12 mouse cellular contexts compared by ENCODE assay signal in genomic region chr4:125020780-125021538, GRCm38 (mm10). TPM values are rescaled to one million over a fixed set of nuclear protein-coding genes. Genes with fewer than 3 reads are reported as not detected.
DNase-seq lines count a peak whose midpoint lies in the region; ATAC-seq and TF ChIP-seq lines count a peak whose summit lies in the region.
"Had no signal": no experiment of that assay in that cellular context is flagged by ENCODE, and none has a peak within 500 bp of the region (broad histone marks: within the 10 kb centered on the region; RNA-seq: fewer than 3 reads in every experiment).

No protein-coding gene starts in this region.

- intact Hi-C loops in left cerebral cortex, postnatal 4 days (cut with DNase I), result no loop called here

- no peak overlapping the region for H3K27ac ChIP-seq in forebrain, embryonic 11.5 days (ENCODE audit: low read depth, low read length)
- H3K27ac ChIP-seq in forebrain, embryonic 13.5 days, result no peak overlapping the region
- H3K27ac ChIP-seq: liver, embryonic 12.5 days had no signal

- H3K4me1 ChIP-seq in forebrain, embryonic 11.5 days (replicated peaks; ENCODE audit: control insufficient read depth, insufficient read depth, low read length), result no peaks in the 10 kb centered on the region
- H3K4me1 ChIP-seq in forebrain, embryonic 13.5 days, result no peaks in the 10 kb centered on the region
- peaks cover 5% of the 10 kb centered on the region; the same call in 1 of the 2 replicates for H3K4me1 ChIP-seq in lung, adult 2 months (ENCODE audit: control insufficient read depth, insufficient read depth, low read length)
- H3K4me1 ChIP-seq: liver, embryonic 12.5 days had no signal

- TF ChIP-seq CTCF in lung, adult 2 months (IDR thresholded peaks at IDR 0.05; ENCODE audit: insufficient read depth, low read length), result peak; percentile 24; the same call in 1 of the 2 replicates

- no peaks in the 10 kb centered on the region for H3K36me3 ChIP-seq in forebrain, embryonic 11.5 days (ENCODE audit: control insufficient read depth, insufficient read depth, low read length)
- no peaks in the 10 kb centered on the region for H3K36me3 ChIP-seq in forebrain, embryonic 13.5 days (ENCODE audit: poor library complexity, severe bottlenecking)
- H3K36me3 ChIP-seq: liver, embryonic 12.5 days had no signal

- WGBS in forebrain, embryonic 11.5 days, result 33% methylated on average over 11 of the region's 11 CpGs
- WGBS in forebrain, embryonic 13.5 days, result 33% methylated on average over 11 of the region's 11 CpGs
- 28% methylated on average over 11 of the region's 11 CpGs for WGBS in lung, adult 2 months

- H3K9me3 ChIP-seq in forebrain, embryonic 11.5 days (ENCODE audit: control insufficient read depth, low read length), result no peaks in the 10 kb centered on the region
- H3K9me3 ChIP-seq in forebrain, embryonic 13.5 days (replicated peaks), result no peaks in the 10 kb centered on the region
- H3K9me3 ChIP-seq: liver, embryonic 12.5 days had no signal

- H3K4me3 ChIP-seq in forebrain, embryonic 11.5 days (ENCODE audit: low read depth, low read length), result no peak overlapping the region
- no peak overlapping the region for H3K4me3 ChIP-seq in forebrain, embryonic 13.5 days
- H3K4me3 ChIP-seq in lung, adult 2 months (replicated peaks; ENCODE audit: extremely low read depth, low read depth, low read length), result no peak overlapping the region
- H3K4me3 ChIP-seq: liver, embryonic 12.5 days had no signal

- no peak overlapping the region for H3K4me2 ChIP-seq in forebrain, embryonic 11.5 days (ENCODE audit: low read depth, low read length, severe bottlenecking)
- no peak overlapping the region for H3K4me2 ChIP-seq in forebrain, embryonic 13.5 days
- H3K4me2 ChIP-seq: liver, embryonic 12.5 days had no signal

- no peak for TF ChIP-seq POLR2A in lung, adult 2 months (IDR thresholded peaks at IDR 0.05; ENCODE audit: borderline replicate concordance, extremely low read depth, low read depth, low read length)

- DNase-seq in forebrain, embryonic 11.5 days (ENCODE audit: low spot score), result peak; percentile 55
- no peak for DNase-seq in lung, adult 2 months
- DNase-seq in lung, postnatal 25 days (ENCODE audit: low spot score), result no peak
- peak; percentile 24 for DNase-seq in ZHBTc4 (ENCODE audit: low read depth, low spot score)
- peak; percentile 22 for DNase-seq in left cerebral cortex, postnatal 4 days
- DNase-seq in ovary, postnatal 10 days (ENCODE audit: low spot score), result no peak
- no peak for DNase-seq in cerebellum, postnatal 25 days
- DNase-seq: gastrocnemius, postnatal 10 days; thymus, adult 2 months had no signal

- H3K27me3 ChIP-seq in forebrain, embryonic 11.5 days (ENCODE audit: control insufficient read depth, insufficient read depth, low read length), result no peaks in the 10 kb centered on the region
- no peaks in the 10 kb centered on the region for H3K27me3 ChIP-seq in forebrain, embryonic 13.5 days

- H3K9ac ChIP-seq in forebrain, embryonic 11.5 days (ENCODE audit: low read length), result no peak overlapping the region
- no peak overlapping the region for H3K9ac ChIP-seq in forebrain, embryonic 13.5 days
- H3K9ac ChIP-seq: liver, embryonic 12.5 days had no signal

- ATAC-seq in forebrain, embryonic 11.5 days (replicated peaks; ENCODE audit: low FRiP score), result no peak
- ATAC-seq in forebrain, embryonic 13.5 days, result no peak
- ATAC-seq: inflammation-experienced regulatory T-cells, adult 6 months; liver, embryonic 12.5 days had no signal

RNA-seq across cellular contexts. Expression of gene Gnl2, which starts 4.6 kb away (rescaled TPM):
- 95.5 and 98.5 TPM in 2 replicates for polyA plus RNA-seq in forebrain, embryonic 11.5 days (2014; fragmentation: Nextera tagmentation; extraction: Ambion mirVana)
- polyA plus RNA-seq in forebrain, embryonic 13.5 days (2015; fragmentation: Nextera tagmentation; extraction: Ambion mirVana), result 83.2 and 90.8 TPM in 2 replicates
- polyA plus RNA-seq in lung, adult 2 months (2012; rRNA removed), result 13.7 and 21.5 TPM in 2 replicates
- total RNA-seq in left cerebral cortex, postnatal 4 days (2021), result 10 to 100 TPM; 80.4 to 83.5 TPM

RNA-seq across cellular contexts. Expression of gene Rspo1, which starts 34.7 kb away (rescaled TPM):
- 56.2 and 64.8 TPM in 2 replicates for polyA plus RNA-seq in forebrain, embryonic 11.5 days (2014; fragmentation: Nextera tagmentation; extraction: Ambion mirVana)
- polyA plus RNA-seq in forebrain, embryonic 13.5 days (2015; fragmentation: Nextera tagmentation; extraction: Ambion mirVana), result 4.9 and 8.5 TPM in 2 replicates
- 17.3 and 21.4 TPM in 2 replicates for polyA plus RNA-seq in lung, adult 2 months (2012; rRNA removed)
- total RNA-seq in left cerebral cortex, postnatal 4 days (2021), result 1 to 10 TPM; 1.1 to 1.4 TPM
- polyA plus RNA-seq: inflammation-experienced regulatory T-cells, adult 6 months had no signal

RNA-seq across cellular contexts. Expression of gene Dnali1, which starts 44.5 kb away (rescaled TPM):
- 0.24 and 0.28 TPM in 2 replicates for polyA plus RNA-seq in forebrain, embryonic 11.5 days (2014; fragmentation: Nextera tagmentation; extraction: Ambion mirVana)
- 0.52 and 1.2 TPM in 2 replicates for polyA plus RNA-seq in forebrain, embryonic 13.5 days (2015; fragmentation: Nextera tagmentation; extraction: Ambion mirVana)
- polyA plus RNA-seq in lung, adult 2 months (2012; rRNA removed), result 14.9 and 15.8 TPM in 2 replicates
- total RNA-seq in left cerebral cortex, postnatal 4 days (2021), result under 1 TPM; 0.80 to 0.91 TPM
- total RNA-seq: gastrocnemius, postnatal 10 days had no signal
- polyA plus RNA-seq: inflammation-experienced regulatory T-cells, adult 6 months had no signal

RNA-seq across cellular contexts. Expression of gene Snip1, which starts 45.5 kb away (rescaled TPM):
- 32.8 and 33.9 TPM in 2 replicates for polyA plus RNA-seq in forebrain, embryonic 11.5 days (2014; fragmentation: Nextera tagmentation; extraction: Ambion mirVana)
- 27.1 and 29.1 TPM in 2 replicates for polyA plus RNA-seq in forebrain, embryonic 13.5 days (2015; fragmentation: Nextera tagmentation; extraction: Ambion mirVana)
- 7.8 and 8.8 TPM in 2 replicates for polyA plus RNA-seq in lung, adult 2 months (2012; rRNA removed)
- 10 to 100 TPM; 16.6 to 17.4 TPM for total RNA-seq in left cerebral cortex, postnatal 4 days (2021)

Comparison
In these comparisons a context has a peak if more than half of its experiments do, and no peak if none do; other contexts are left out.
1. DNase-seq: peak in forebrain, embryonic 11.5 days (single experiment), ZHBTc4 (single experiment) and left cerebral cortex, postnatal 4 days (single experiment); none in lung, adult 2 months (single experiment), lung, postnatal 25 days (single experiment), ovary, postnatal 10 days (single experiment) and cerebellum, postnatal 25 days (0 of 2).